Mouse (Mus musculus): Measurements from ENCODE around the gene E430018J23Rik. TPM values are rescaled to one million over a fixed set of nuclear protein-coding genes. Genes with fewer than 3 reads are reported as not detected.
A peak's percentile ranks its signal among the peaks of the same experiment; 100 is the strongest.
"Not testable (repeated sequence)": the region's sequence is repeated elsewhere in the genome, so short reads cannot be mapped to it uniquely, and the experiment has no call there.

Gene E430018J23Rik
- polyA plus RNA-seq, 1 experiment: 7.6 TPM

DNA sequence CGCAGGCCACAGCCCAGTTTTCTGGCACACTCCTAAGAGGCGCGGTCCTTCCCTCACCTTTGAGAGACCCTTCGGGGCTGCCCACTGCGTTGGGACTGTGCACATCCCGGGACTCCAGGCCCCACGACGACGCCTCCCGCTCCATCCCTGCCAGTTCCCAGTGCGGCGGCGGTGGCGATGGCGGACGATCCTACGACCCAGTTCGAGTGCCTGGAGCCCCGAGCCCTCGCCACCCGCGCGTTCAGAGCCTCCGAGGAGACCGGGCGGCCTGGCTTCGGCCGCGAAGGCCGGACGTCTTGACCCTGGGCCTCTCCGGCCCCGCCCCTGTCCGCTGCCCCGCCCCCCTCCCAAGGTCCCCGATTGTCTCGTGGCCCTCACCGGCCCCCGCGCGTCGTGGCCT is 48.3 kb downstream of the E430018J23Rik start:
- no peaks in the 10 kb centered on the region; the same call in 1 of the 2 replicates for H3K4me1 ChIP-seq (ENCODE audit: control insufficient read depth, insufficient read depth, low read length)
- DNase-seq: no peak
- WGBS: 1% methylated on average over 42 of the region's 42 CpGs

DNA sequence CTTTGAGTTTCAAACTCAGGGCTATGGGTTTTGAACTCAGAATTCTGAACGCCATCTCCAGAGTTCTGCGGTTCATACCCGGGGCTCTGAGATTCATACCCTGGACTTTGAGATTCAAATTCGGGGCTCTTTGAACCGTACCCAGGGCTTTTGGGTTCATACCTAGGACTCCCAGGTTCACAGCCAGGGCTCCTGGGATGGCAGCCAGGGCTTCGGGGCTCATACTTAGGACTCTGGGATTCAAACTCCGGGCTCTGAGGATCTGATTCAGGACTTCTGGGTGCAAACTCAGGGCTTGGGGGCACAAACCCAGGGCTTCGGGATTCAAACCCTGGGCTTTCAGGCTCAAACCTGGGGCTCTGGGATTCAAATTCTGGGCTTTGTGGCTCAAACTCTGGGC is 49.1 kb downstream of the E430018J23Rik start:
- 82% methylated on average over 8 of the region's 8 CpGs for WGBS
- H3K4me3 ChIP-seq (replicated peaks; ENCODE audit: extremely low read depth, low read depth, low read length): no peak overlapping the region
- no peaks in the 10 kb centered on the region; the same call in 1 of the 2 replicates for H3K4me1 ChIP-seq (ENCODE audit: control insufficient read depth, insufficient read depth, low read length)
- DNase-seq: no peak
- TF ChIP-seq CTCF (IDR thresholded peaks at IDR 0.05; ENCODE audit: insufficient read depth, low read length) (no peak), POLR2A (IDR thresholded peaks at IDR 0.05; ENCODE audit: borderline replicate concordance, extremely low read depth, low read depth, low read length) (no peak)

More for the DNA sequence above, 48.3 kb downstream of the E430018J23Rik start:
- peak overlapping the region; percentile 89 for H3K4me3 ChIP-seq (replicated peaks; ENCODE audit: extremely low read depth, low read depth, low read length)
- TF ChIP-seq POLR2A (IDR thresholded peaks at IDR 0.05; ENCODE audit: borderline replicate concordance, extremely low read depth, low read depth, low read length) (no peak; the same call in 1 of the 2 replicates), CTCF (IDR thresholded peaks at IDR 0.05; ENCODE audit: insufficient read depth, low read length) (no peak)

DNA sequence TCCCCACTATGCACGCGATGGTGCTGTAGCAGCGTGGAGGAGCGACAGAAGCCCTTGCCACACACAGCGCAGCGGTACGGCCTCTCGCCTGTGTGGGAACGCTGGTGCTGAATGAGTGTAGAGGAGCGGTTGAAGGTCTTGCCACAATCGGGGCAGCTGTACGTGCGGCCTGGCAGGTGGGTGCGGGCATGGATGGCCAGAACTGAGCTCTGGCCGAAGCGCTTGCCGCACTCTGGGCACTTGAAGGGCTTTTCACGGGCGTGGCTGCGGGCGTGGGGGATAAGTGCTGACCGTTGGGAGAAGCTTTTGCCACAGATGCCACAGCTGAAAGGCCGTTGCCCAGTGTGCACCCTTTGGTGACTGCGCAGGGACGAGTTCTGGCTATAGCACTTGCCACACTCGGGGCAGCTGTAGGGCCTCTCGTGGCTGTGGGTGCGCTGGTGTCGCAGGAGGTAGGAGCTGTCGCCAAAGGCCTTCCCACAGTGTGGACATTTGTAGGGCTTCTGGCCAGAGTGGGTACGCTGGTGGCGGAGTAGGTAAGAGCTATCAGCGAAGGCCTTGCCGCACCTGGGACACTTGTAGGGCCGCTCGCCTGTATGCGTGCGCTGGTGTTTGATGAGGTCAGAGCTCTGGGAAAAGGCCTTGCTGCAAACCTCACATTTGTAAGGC is 49.9 kb downstream of the E430018J23Rik start:
- Histone ChIP-seq H3K4me3 (replicated peaks; ENCODE audit: extremely low read depth, low read depth, low read length) (no peak overlapping the region), H3K4me1 (ENCODE audit: control insufficient read depth, insufficient read depth, low read length) (no peaks in the 10 kb centered on the region; the same call in 1 of the 2 replicates)
- DNase-seq: no peak
- 86% methylated on average over 38 of the region's 38 CpGs for WGBS
- TF ChIP-seq POLR2A (IDR thresholded peaks at IDR 0.05; ENCODE audit: borderline replicate concordance, extremely low read depth, low read depth, low read length) (0 out of 2 replicates have a peak, but pooled peaks have one; percentile 18), CTCF (IDR thresholded peaks at IDR 0.05; ENCODE audit: insufficient read depth, low read length) (no peak)

DNA sequence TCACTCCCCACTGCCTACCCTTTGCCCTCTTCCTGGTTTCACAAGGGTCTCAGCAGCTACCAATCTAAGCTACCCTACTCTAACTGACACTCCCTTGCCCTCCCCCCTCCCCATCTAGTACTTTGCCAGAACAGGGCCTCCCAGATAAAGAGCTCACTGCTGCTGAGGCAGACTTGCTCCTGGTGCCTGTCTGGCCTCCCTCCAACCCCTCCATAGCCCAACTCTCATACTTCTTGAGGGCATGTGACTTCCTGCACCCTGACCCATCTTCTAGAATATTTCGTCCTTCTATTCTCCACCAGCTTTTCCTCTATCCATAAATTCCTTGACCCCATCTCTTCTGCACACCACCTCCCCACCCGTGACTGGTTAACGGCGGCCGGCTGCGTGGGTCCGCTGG is 50.5 kb downstream of the E430018J23Rik start:
- H3K4me1 ChIP-seq (ENCODE audit: control insufficient read depth, insufficient read depth, low read length): no peaks in the 10 kb centered on the region; the same call in 1 of the 2 replicates
- 87% methylated on average over 7 of the region's 7 CpGs for WGBS
- no peak for TF ChIP-seq CTCF (IDR thresholded peaks at IDR 0.05; ENCODE audit: insufficient read depth, low read length)
- no peak for TF ChIP-seq POLR2A (IDR thresholded peaks at IDR 0.05; ENCODE audit: borderline replicate concordance, extremely low read depth, low read depth, low read length)
- DNase-seq: no peak
- no peak overlapping the region for H3K4me3 ChIP-seq (replicated peaks; ENCODE audit: extremely low read depth, low read depth, low read length)

DNA sequence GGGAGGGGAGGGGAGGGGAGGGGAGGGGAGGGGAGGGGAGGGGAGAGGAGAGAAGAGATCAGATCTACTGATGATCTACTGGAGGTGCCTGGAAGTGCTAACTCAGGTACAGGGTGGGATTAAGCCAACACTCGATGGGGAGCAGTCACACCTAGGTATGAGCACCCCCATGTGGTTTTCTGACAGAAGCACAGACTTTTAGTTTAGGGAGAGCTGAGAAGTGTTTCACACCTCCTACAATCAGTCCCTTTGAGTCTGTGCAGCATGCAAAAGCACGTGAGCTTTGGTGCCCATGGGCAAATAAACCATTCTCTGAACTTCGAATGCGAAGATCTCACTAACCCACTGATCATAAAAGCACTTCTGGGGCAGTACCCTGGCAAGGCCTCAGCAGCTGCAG is 51.1 kb downstream of the E430018J23Rik start:
- no peak for DNase-seq
- 48% methylated on average over 4 of the region's 4 CpGs for WGBS

DNA sequence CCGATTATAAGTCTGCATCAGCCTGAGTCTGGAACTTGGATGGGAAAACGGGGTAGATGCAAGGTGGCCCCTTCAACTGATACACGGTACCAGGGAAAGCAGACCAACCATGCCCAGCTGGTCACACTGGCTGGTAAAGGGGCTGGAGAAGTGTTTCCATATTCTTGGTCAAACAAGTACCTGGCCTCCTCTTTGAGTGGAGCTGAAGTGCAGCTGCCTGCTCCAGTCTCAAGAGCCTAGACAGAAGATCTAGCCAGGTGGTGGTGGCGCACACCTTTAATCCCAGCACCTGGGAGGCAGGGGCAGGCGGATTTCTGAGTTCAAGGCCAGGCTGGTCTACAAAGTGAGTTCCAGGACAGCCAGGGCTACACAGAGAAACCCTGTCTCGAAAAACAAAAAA is 51.6 kb downstream of the E430018J23Rik start:
- H3K4me1 ChIP-seq (ENCODE audit: control insufficient read depth, insufficient read depth, low read length); DNase-seq; H3K4me3 ChIP-seq (replicated peaks; ENCODE audit: extremely low read depth, low read depth, low read length): not testable (repeated sequence)
- 72% methylated on average over 6 of the region's 6 CpGs for WGBS

More for the DNA sequence above, 51.1 kb downstream of the E430018J23Rik start:
- Histone ChIP-seq H3K4me3 (replicated peaks; ENCODE audit: extremely low read depth, low read depth, low read length) (no peak overlapping the region), H3K4me1 (ENCODE audit: control insufficient read depth, insufficient read depth, low read length) (no peaks in the 10 kb centered on the region; the same call in 1 of the 2 replicates)
- TF ChIP-seq POLR2A (IDR thresholded peaks at IDR 0.05; ENCODE audit: borderline replicate concordance, extremely low read depth, low read depth, low read length) (no peak), CTCF (IDR thresholded peaks at IDR 0.05; ENCODE audit: insufficient read depth, low read length) (no peak)

DNA sequence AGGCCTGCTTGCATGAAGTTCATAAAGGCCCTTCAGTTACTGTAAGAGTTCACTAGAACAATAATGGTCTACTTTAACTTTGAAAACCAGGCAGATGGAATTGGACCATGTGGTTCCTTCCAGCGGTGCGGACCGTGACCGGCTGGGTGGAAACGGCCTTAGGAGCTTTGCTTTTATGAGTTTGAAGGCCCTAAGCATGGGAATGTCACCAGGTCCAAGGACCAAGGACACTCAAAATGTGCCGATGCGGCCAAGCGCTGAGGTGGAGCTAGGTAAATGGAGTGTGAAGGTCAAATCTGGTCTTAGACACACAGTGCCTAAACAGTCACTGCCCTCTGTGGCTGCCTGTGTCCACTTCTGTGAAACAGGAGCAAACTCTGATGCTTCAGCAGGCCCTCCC is 52.1 kb downstream of the E430018J23Rik start:
- TF ChIP-seq POLR2A (IDR thresholded peaks at IDR 0.05; ENCODE audit: borderline replicate concordance, extremely low read depth, low read depth, low read length): no peak
- no peak for TF ChIP-seq CTCF (IDR thresholded peaks at IDR 0.05; ENCODE audit: insufficient read depth, low read length)
- no peak for DNase-seq
- H3K4me1 ChIP-seq (ENCODE audit: control insufficient read depth, insufficient read depth, low read length): no peaks in the 10 kb centered on the region
- no peak overlapping the region for H3K4me3 ChIP-seq (replicated peaks; ENCODE audit: extremely low read depth, low read depth, low read length)
- WGBS: 93% methylated on average over 8 of the region's 8 CpGs

Other genes with a start within 250 kb of the E430018J23Rik start
- 20.7 and 31.0 TPM in 2 replicates for gene Cd2bp2, start 197.6 kb downstream of the E430018J23Rik start, polyA plus RNA-seq (2012; rRNA removed)
- 30.3 and 32.9 TPM in 2 replicates for gene Tbc1d10b, start 185.2 kb downstream of the E430018J23Rik start, polyA plus RNA-seq (2012; rRNA removed)
- gene Mylpf, start 184.7 kb downstream of the E430018J23Rik start, polyA plus RNA-seq (2012; rRNA removed): 1.3 and 135 TPM in 2 replicates
- gene Zfp553, start 160.6 kb downstream of the E430018J23Rik start, polyA plus RNA-seq (2012; rRNA removed): 8.9 and 11.6 TPM in 2 replicates
- gene Sept1, start 160.5 kb downstream of the E430018J23Rik start, polyA plus RNA-seq (2012; rRNA removed): 26.5 and 28.5 TPM in 2 replicates
- 57.4 and 82.8 TPM in 2 replicates for gene Zfp771, start 149.4 kb downstream of the E430018J23Rik start, polyA plus RNA-seq (2012; rRNA removed)
- gene Dctpp1, start 132.9 kb downstream of the E430018J23Rik start, polyA plus RNA-seq (2012; rRNA removed): 17.6 and 17.9 TPM in 2 replicates
- gene Sephs2, start 119.6 kb downstream of the E430018J23Rik start, polyA plus RNA-seq (2012; rRNA removed): 15.4 and 16.2 TPM in 2 replicates
- 28.2 and 36.9 TPM in 2 replicates for gene Itgal, start 97.4 kb downstream of the E430018J23Rik start, polyA plus RNA-seq (2012; rRNA removed)
- 31.7 and 35.5 TPM in 2 replicates for gene Zfp768, start 48.0 kb downstream of the E430018J23Rik start, polyA plus RNA-seq (2012; rRNA removed)
- 10.9 TPM in 2 replicates for gene Zfp747, start 17.6 kb downstream of the E430018J23Rik start, polyA plus RNA-seq (2012; rRNA removed)
- 4.1 and 5.1 TPM in 2 replicates for gene 9130019O22Rik, start 6.5 kb downstream of the E430018J23Rik start, polyA plus RNA-seq (2012; rRNA removed)
- 7.5 and 8.5 TPM in 2 replicates for gene Zfp764, start 13.2 kb upstream of the E430018J23Rik start, polyA plus RNA-seq (2012; rRNA removed)
- 22.6 and 23.0 TPM in 2 replicates for gene Zfp688, start 28.4 kb upstream of the E430018J23Rik start, polyA plus RNA-seq (2012; rRNA removed)
- gene Zfp689, start 55.5 kb upstream of the E430018J23Rik start, polyA plus RNA-seq (2012; rRNA removed): 4.9 and 5.6 TPM in 2 replicates
- 80.2 and 89.0 TPM in 2 replicates for gene Prr14, start 66.0 kb upstream of the E430018J23Rik start, polyA plus RNA-seq (2012; rRNA removed)
- 32.0 and 42.2 TPM in 2 replicates for gene Fbrs, start 85.6 kb upstream of the E430018J23Rik start, polyA plus RNA-seq (2012; rRNA removed)
- 27.0 and 32.8 TPM in 2 replicates for gene Srcap, start 118.4 kb upstream of the E430018J23Rik start, polyA plus RNA-seq (2012; rRNA removed)
- gene Gm42715, start 126.0 kb upstream of the E430018J23Rik start, polyA plus RNA-seq (2012; rRNA removed): 8.1 and 10.0 TPM in 2 replicates
- 1.7 and 4.2 TPM in 2 replicates for gene Tmem265, start 167.8 kb upstream of the E430018J23Rik start, polyA plus RNA-seq (2012; rRNA removed)
- gene Phkg2, start 179.7 kb upstream of the E430018J23Rik start, polyA plus RNA-seq (2012; rRNA removed): 54.9 and 70.9 TPM in 2 replicates
- gene Ccdc189, start 195.0 kb upstream of the E430018J23Rik start, polyA plus RNA-seq (2012; rRNA removed): 14.0 and 16.5 TPM in 2 replicates
- 26.1 and 32.8 TPM in 2 replicates for gene Rnf40, start 195.1 kb upstream of the E430018J23Rik start, polyA plus RNA-seq (2012; rRNA removed)
- 13.9 and 15.4 TPM in 2 replicates for gene Zfp629, start 222.2 kb upstream of the E430018J23Rik start, polyA plus RNA-seq (2012; rRNA removed)